9 mouse cellular contexts compared by ENCODE assay signal in genomic region chr3:97298856-97299465, GRCm38 (mm10). TPM values are rescaled to one million over a fixed set of nuclear protein-coding genes. Genes with fewer than 3 reads are reported as not detected.
DNase-seq lines count a peak whose midpoint lies in the region; ATAC-seq and TF ChIP-seq lines count a peak whose summit lies in the region.
"Had no signal": no experiment of that assay in that cellular context is flagged by ENCODE, and none has a peak within 500 bp of the region (broad histone marks: within the 10 kb centered on the region; RNA-seq: fewer than 3 reads in every experiment).

No protein-coding gene starts in this region.

- peak overlapping the region; percentile 100 for H3K27ac ChIP-seq in lung, embryonic 14.5 days (ENCODE audit: low read depth)
- peak overlapping the region; percentile 98 for H3K27ac ChIP-seq in forebrain, embryonic 13.5 days
- H3K27ac ChIP-seq in limb, embryonic 11.5 days (replicated peaks; ENCODE audit: low read depth, low read length) = peak overlapping the region; percentile 99
- H3K27ac ChIP-seq in stomach, embryonic 15.5 days = peak overlapping the region; percentile 98
- H3K27ac ChIP-seq: liver, embryonic 14.5 days had no signal

- peaks cover 9% of the 10 kb centered on the region; the same call in 1 of the 2 replicates for H3K4me1 ChIP-seq in lung, embryonic 14.5 days (ENCODE audit: insufficient read depth)
- H3K4me1 ChIP-seq in forebrain, embryonic 13.5 days = peaks cover 43% of the 10 kb centered on the region
- peaks cover 18% of the 10 kb centered on the region; the same call in 1 of the 2 replicates for H3K4me1 ChIP-seq in limb, embryonic 11.5 days (ENCODE audit: control insufficient read depth, insufficient read depth, low read length)
- H3K4me1 ChIP-seq in stomach, embryonic 15.5 days = peaks cover 7% of the 10 kb centered on the region

- TF ChIP-seq CTCF in lung, embryonic 14.5 days (IDR thresholded peaks at IDR 0.05; ENCODE audit: low read depth) = no peak

- no peak overlapping the region; the same call in none of the 2 replicates for H3K9ac ChIP-seq in lung, embryonic 14.5 days
- peak overlapping the region; percentile 96; the same call in 1 of the 2 replicates for H3K9ac ChIP-seq in forebrain, embryonic 13.5 days
- no peak overlapping the region; the same call in 1 of the 2 replicates for H3K9ac ChIP-seq in limb, embryonic 11.5 days (ENCODE audit: low read length)
- H3K9ac ChIP-seq in stomach, embryonic 15.5 days = no peak overlapping the region
- H3K9ac ChIP-seq: liver, embryonic 14.5 days had no signal

- WGBS in lung, embryonic 14.5 days = 15% methylated on average over 10 of the region's 10 CpGs
- WGBS in forebrain, embryonic 13.5 days = 18% methylated on average over 10 of the region's 10 CpGs
- WGBS in limb, embryonic 11.5 days = 26% methylated on average over 9 of the region's 10 CpGs
- WGBS in stomach, embryonic 15.5 days = 27% methylated on average over 9 of the region's 10 CpGs

- H3K4me2 ChIP-seq in lung, embryonic 14.5 days = peak overlapping the region; percentile 90
- peak overlapping the region; percentile 83 for H3K4me2 ChIP-seq in forebrain, embryonic 13.5 days
- H3K4me2 ChIP-seq in limb, embryonic 11.5 days (ENCODE audit: low read depth, severe bottlenecking) = peak overlapping the region; percentile 64; the same call in 1 of the 2 replicates
- peak overlapping the region; percentile 83 for H3K4me2 ChIP-seq in stomach, embryonic 15.5 days

- H3K4me3 ChIP-seq in lung, embryonic 14.5 days (ENCODE audit: low read depth, low read length) = peak overlapping the region; percentile 63; the same call in 1 of the 2 replicates
- H3K4me3 ChIP-seq in forebrain, embryonic 13.5 days = peak overlapping the region; percentile 93
- H3K4me3 ChIP-seq in limb, embryonic 11.5 days (ENCODE audit: low read depth, low read length) = no peak overlapping the region; the same call in 1 of the 2 replicates
- H3K4me3 ChIP-seq in stomach, embryonic 15.5 days (replicated peaks) = peak overlapping the region; percentile 62; the same call in 1 of the 2 replicates

- H3K27me3 ChIP-seq in lung, embryonic 14.5 days (ENCODE audit: insufficient read depth, low read length) = no peaks in the 10 kb centered on the region
- H3K27me3 ChIP-seq in forebrain, embryonic 13.5 days = no peaks in the 10 kb centered on the region
- H3K27me3 ChIP-seq in limb, embryonic 11.5 days (ENCODE audit: control insufficient read depth, insufficient read depth, low read length) = no peaks in the 10 kb centered on the region
- no peaks in the 10 kb centered on the region for H3K27me3 ChIP-seq in stomach, embryonic 15.5 days (replicated peaks)

- ATAC-seq in lung, embryonic 14.5 days (ENCODE audit: insufficient read depth) = peak; percentile 19
- ATAC-seq in forebrain, embryonic 13.5 days = peak; percentile 16; the same call in 1 of the 2 replicates
- ATAC-seq in limb, embryonic 11.5 days (ENCODE audit: insufficient number of reproducible peaks, low FRiP score, low TSS enrichment, low read depth) = peak; percentile 55; the same call in 1 of the 2 replicates
- ATAC-seq in stomach, embryonic 15.5 days (ENCODE audit: insufficient read depth, low FRiP score, low read depth) = no peak

- H3K9me3 ChIP-seq in lung, embryonic 14.5 days (ENCODE audit: low read depth, low read length) = no peaks in the 10 kb centered on the region
- no peaks in the 10 kb centered on the region for H3K9me3 ChIP-seq in forebrain, embryonic 13.5 days (replicated peaks)
- no peaks in the 10 kb centered on the region; the same call in 1 of the 2 replicates for H3K9me3 ChIP-seq in limb, embryonic 11.5 days (ENCODE audit: control insufficient read depth, low read length)
- no peaks in the 10 kb centered on the region for H3K9me3 ChIP-seq in stomach, embryonic 15.5 days

- no peaks in the 10 kb centered on the region for H3K36me3 ChIP-seq in lung, embryonic 14.5 days (ENCODE audit: insufficient read depth)
- no peaks in the 10 kb centered on the region for H3K36me3 ChIP-seq in forebrain, embryonic 13.5 days (ENCODE audit: poor library complexity, severe bottlenecking)
- no peaks in the 10 kb centered on the region for H3K36me3 ChIP-seq in limb, embryonic 11.5 days (ENCODE audit: control insufficient read depth, insufficient read depth, low read length)
- H3K36me3 ChIP-seq in stomach, embryonic 15.5 days = no peaks in the 10 kb centered on the region; the same call in 1 of the 2 replicates

- peak; percentile 57 for DNase-seq in lung, embryonic 14.5 days
- no peak for DNase-seq in lung, postnatal 25 days (ENCODE audit: low spot score)
- DNase-seq in limb, embryonic 11.5 days (ENCODE audit: low spot score) = peak; percentile 56
- no peak for DNase-seq in thymus, adult 18-20 months
- no peak for DNase-seq in natural killer cell, adult 2 months (ENCODE audit: low spot score in 2 of 2)
- no peak for DNase-seq in gastrocnemius, adult 18-20 months (ENCODE audit: low spot score)

RNA-seq across cellular contexts. Expression of gene Bcl9, which starts 1.2 kb away (rescaled TPM):
- polyA plus RNA-seq in lung, embryonic 14.5 days (2014; fragmentation: Nextera tagmentation; extraction: Ambion mirVana) = 46.1 and 49.7 TPM in 2 replicates
- 101 and 105 TPM in 2 replicates for polyA plus RNA-seq in forebrain, embryonic 13.5 days (2015; fragmentation: Nextera tagmentation; extraction: Ambion mirVana)
- 76.8 and 86.9 TPM in 2 replicates for polyA plus RNA-seq in limb, embryonic 11.5 days (2014; fragmentation: Nextera tagmentation; extraction: Ambion mirVana)
- polyA plus RNA-seq in stomach, embryonic 15.5 days (2015; fragmentation: Nextera tagmentation; extraction: Ambion mirVana) = 50.0 and 59.3 TPM in 2 replicates
- total RNA-seq in gastrocnemius, adult 18-20 months (2021) = 1 to 10 TPM; 2.4 to 2.5 TPM

Comparison
In these comparisons a context has a peak if more than half of its experiments do, and no peak if none do; other contexts are left out.
1. DNase-seq: peak in lung, embryonic 14.5 days (single experiment) and limb, embryonic 11.5 days (single experiment); none in lung, postnatal 25 days (single experiment), thymus, adult 18-20 months (0 of 2), natural killer cell, adult 2 months (0 of 2) and gastrocnemius, adult 18-20 months (single experiment).
2. Peak in every context shown above with its lines, with median percentiles within 50 percentile points of each other: H3K27ac ChIP-seq and H3K4me2 ChIP-seq.